8 mouse cellular contexts compared by ENCODE assay signal in the genomic region with DNA sequence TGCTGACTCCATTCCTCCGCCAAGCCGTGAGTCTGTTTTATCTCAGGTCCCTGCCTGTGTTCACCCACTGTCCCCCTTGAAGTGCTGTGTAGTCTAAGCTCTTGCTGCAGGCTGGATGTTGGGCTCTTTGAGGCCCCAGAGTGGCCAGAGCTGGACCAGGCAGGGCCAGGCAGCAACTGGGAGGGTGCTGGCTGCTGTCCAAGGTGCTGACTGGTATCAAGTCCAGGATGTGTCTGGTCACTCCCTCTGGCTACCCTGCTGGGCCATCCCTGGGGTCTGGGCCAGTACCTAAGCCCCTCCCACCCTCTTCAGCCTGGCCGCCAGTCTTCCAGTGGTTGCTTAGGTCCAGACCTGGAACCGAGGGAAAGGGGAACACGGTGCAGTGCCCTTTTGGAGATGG. TPM values are rescaled to one million over a fixed set of nuclear protein-coding genes. Genes with fewer than 3 reads are reported as not detected.
DNase-seq lines count a peak whose midpoint lies in the region; ATAC-seq lines count a peak whose summit lies in the region.

No protein-coding gene starts in this region.

- WGBS in hindbrain, embryonic 11.5 days = 12% methylated on average over 5 of the region's 5 CpGs
- 21% methylated on average over 5 of the region's 5 CpGs for WGBS in hindbrain, embryonic 16.5 days
- WGBS in heart, embryonic 13.5 days = 13% methylated on average over 5 of the region's 5 CpGs

- H3K9ac ChIP-seq in hindbrain, embryonic 11.5 days (ENCODE audit: low read depth, low read length) = no peak overlapping the region
- H3K9ac ChIP-seq in hindbrain, embryonic 16.5 days (ENCODE audit: low read depth, low read length) = no peak overlapping the region
- H3K9ac ChIP-seq in heart, embryonic 13.5 days = no peak overlapping the region

- H3K27me3 ChIP-seq in hindbrain, embryonic 11.5 days (ENCODE audit: control insufficient read depth, insufficient read depth, low read length) = no peaks in the 10 kb centered on the region
- peaks cover 2% of the 10 kb centered on the region; the same call in 1 of the 2 replicates for H3K27me3 ChIP-seq in hindbrain, embryonic 16.5 days (replicated peaks; ENCODE audit: control insufficient read depth, insufficient read depth, low read length)
- H3K27me3 ChIP-seq in heart, embryonic 13.5 days (replicated peaks) = peaks cover 36% of the 10 kb centered on the region

- H3K36me3 ChIP-seq in hindbrain, embryonic 11.5 days (ENCODE audit: control insufficient read depth, insufficient read depth, low read length) = no peaks in the 10 kb centered on the region
- no peaks in the 10 kb centered on the region for H3K36me3 ChIP-seq in hindbrain, embryonic 16.5 days (ENCODE audit: control insufficient read depth, insufficient read depth, low read length)
- H3K36me3 ChIP-seq in heart, embryonic 13.5 days = no peaks in the 10 kb centered on the region

- no peak for ATAC-seq in hindbrain, embryonic 11.5 days (ENCODE audit: low FRiP score)
- no peak for ATAC-seq in hindbrain, embryonic 16.5 days
- no peak; the same call in 1 of the 2 replicates for ATAC-seq in heart, embryonic 13.5 days (ENCODE audit: extremely low read depth, insufficient number of reproducible peaks, low FRiP score, low TSS enrichment)

- H3K4me3 ChIP-seq in hindbrain, embryonic 11.5 days (ENCODE audit: low read depth, low read length) = no peak overlapping the region
- no peak overlapping the region for H3K4me3 ChIP-seq in hindbrain, embryonic 16.5 days (ENCODE audit: low read length)
- H3K4me3 ChIP-seq in heart, embryonic 13.5 days = peak overlapping the region; percentile 45

- no peak overlapping the region for H3K27ac ChIP-seq in hindbrain, embryonic 11.5 days (ENCODE audit: low read depth, low read length)
- no peak overlapping the region for H3K27ac ChIP-seq in hindbrain, embryonic 16.5 days (ENCODE audit: low read depth, low read length)
- H3K27ac ChIP-seq in heart, embryonic 13.5 days (replicated peaks) = peak overlapping the region; percentile 87

- H3K9me3 ChIP-seq in hindbrain, embryonic 11.5 days (ENCODE audit: control insufficient read depth, low read length) = no peaks in the 10 kb centered on the region
- no peaks in the 10 kb centered on the region for H3K9me3 ChIP-seq in hindbrain, embryonic 16.5 days (ENCODE audit: control insufficient read depth, low read length)
- H3K9me3 ChIP-seq in heart, embryonic 13.5 days = no peaks in the 10 kb centered on the region

- H3K4me2 ChIP-seq in hindbrain, embryonic 11.5 days (replicated peaks; ENCODE audit: low read depth, low read length) = no peak overlapping the region
- no peak overlapping the region for H3K4me2 ChIP-seq in hindbrain, embryonic 16.5 days (ENCODE audit: low read length)
- H3K4me2 ChIP-seq in heart, embryonic 13.5 days = peak overlapping the region; percentile 66

- peak; percentile 63 for DNase-seq in hindbrain, embryonic 11.5 days (ENCODE audit: low spot score)
- peak; percentile 78 for DNase-seq in adipocyte (ENCODE audit: low spot score)
- peak; percentile 78 for DNase-seq in embryo, embryonic 10.5 days (ENCODE audit: low spot score)
- DNase-seq in kidney, postnatal 4 days = peak; percentile 90 to 92
- peak; percentile 84 for DNase-seq in mesoderm, embryonic 11.5 days (ENCODE audit: low read depth, low spot score)
- DNase-seq in urinary bladder, adult 2 months (ENCODE audit: low spot score) = peak; percentile 41

- H3K4me1 ChIP-seq in hindbrain, embryonic 11.5 days (replicated peaks; ENCODE audit: control insufficient read depth, insufficient read depth, low read length) = no peaks in the 10 kb centered on the region
- H3K4me1 ChIP-seq in hindbrain, embryonic 16.5 days (ENCODE audit: control insufficient read depth, insufficient read depth, low read depth, low read length) = peaks cover 2% of the 10 kb centered on the region; the same call in 1 of the 2 replicates
- H3K4me1 ChIP-seq in heart, embryonic 13.5 days = peaks cover 50% of the 10 kb centered on the region

RNA-seq across cellular contexts. Expression of a gene that starts 1.1 kb away (rescaled TPM):
- not detected in 2 replicates for polyA plus RNA-seq in hindbrain, embryonic 11.5 days (2014; fragmentation: Nextera tagmentation; extraction: Ambion mirVana)
- polyA plus RNA-seq in hindbrain, embryonic 16.5 days (2015; fragmentation: Nextera tagmentation; extraction: Ambion mirVana) = 0.50 and 0.55 TPM in 2 replicates
- 10.3 and 10.7 TPM in 2 replicates for polyA plus RNA-seq in heart, embryonic 13.5 days (2015; fragmentation: Nextera tagmentation; extraction: Ambion mirVana)
- polyA plus RNA-seq in urinary bladder, adult 2 months (2012; rRNA removed) = 1.9 and 3.0 TPM in 2 replicates

RNA-seq across cellular contexts. Expression of a gene that starts 13.8 kb away (rescaled TPM):
- 0.57 and 0.78 TPM in 2 replicates for polyA plus RNA-seq in hindbrain, embryonic 11.5 days (2014; fragmentation: Nextera tagmentation; extraction: Ambion mirVana)
- 1.9 and 3.3 TPM in 2 replicates for polyA plus RNA-seq in hindbrain, embryonic 16.5 days (2015; fragmentation: Nextera tagmentation; extraction: Ambion mirVana)
- 1.4 and 2.1 TPM in 2 replicates for polyA plus RNA-seq in heart, embryonic 13.5 days (2015; fragmentation: Nextera tagmentation; extraction: Ambion mirVana)
- 0.07 and 0.10 TPM in 2 replicates for polyA plus RNA-seq in urinary bladder, adult 2 months (2012; rRNA removed)

RNA-seq across cellular contexts. Expression of a gene that starts 32.1 kb away (rescaled TPM):
- 6.0 and 7.2 TPM in 2 replicates for polyA plus RNA-seq in hindbrain, embryonic 11.5 days (2014; fragmentation: Nextera tagmentation; extraction: Ambion mirVana)
- 15.0 and 22.8 TPM in 2 replicates for polyA plus RNA-seq in hindbrain, embryonic 16.5 days (2015; fragmentation: Nextera tagmentation; extraction: Ambion mirVana)
- 11.1 and 12.5 TPM in 2 replicates for polyA plus RNA-seq in heart, embryonic 13.5 days (2015; fragmentation: Nextera tagmentation; extraction: Ambion mirVana)
- 55.2 and 76.1 TPM in 2 replicates for polyA plus RNA-seq in urinary bladder, adult 2 months (2012; rRNA removed)

RNA-seq across cellular contexts. Expression of a gene that starts 48.1 kb away (rescaled TPM):
- 2.4 and 4.0 TPM in 2 replicates for polyA plus RNA-seq in hindbrain, embryonic 11.5 days (2014; fragmentation: Nextera tagmentation; extraction: Ambion mirVana)
- polyA plus RNA-seq in hindbrain, embryonic 16.5 days (2015; fragmentation: Nextera tagmentation; extraction: Ambion mirVana) = 2.8 and 3.6 TPM in 2 replicates
- polyA plus RNA-seq in heart, embryonic 13.5 days (2015; fragmentation: Nextera tagmentation; extraction: Ambion mirVana) = 0.05 TPM in 1 of 2 replicates, not detected in the other
- polyA plus RNA-seq in urinary bladder, adult 2 months (2012; rRNA removed) = 0.62 and 1.3 TPM in 2 replicates

Comparison
In these comparisons a context has a peak if more than half of its experiments do, and no peak if none do; other contexts are left out.
1. DNase-seq: peak in every context shown above with its lines; median percentile 91 in kidney, postnatal 4 days; 84 in mesoderm, embryonic 11.5 days; 78 in adipocyte; 78 in embryo, embryonic 10.5 days; 63 in hindbrain, embryonic 11.5 days; 41 in urinary bladder, adult 2 months.